Mouse (Mus musculus): ENCODE measurements at regions not wholly inside any gene's neighbourhood (a gene's known extent, or its start where the extent isn't known, plus 50 kb on each side); places are given as distances from the start of the nearest gene placed in this dataset.

DNA sequence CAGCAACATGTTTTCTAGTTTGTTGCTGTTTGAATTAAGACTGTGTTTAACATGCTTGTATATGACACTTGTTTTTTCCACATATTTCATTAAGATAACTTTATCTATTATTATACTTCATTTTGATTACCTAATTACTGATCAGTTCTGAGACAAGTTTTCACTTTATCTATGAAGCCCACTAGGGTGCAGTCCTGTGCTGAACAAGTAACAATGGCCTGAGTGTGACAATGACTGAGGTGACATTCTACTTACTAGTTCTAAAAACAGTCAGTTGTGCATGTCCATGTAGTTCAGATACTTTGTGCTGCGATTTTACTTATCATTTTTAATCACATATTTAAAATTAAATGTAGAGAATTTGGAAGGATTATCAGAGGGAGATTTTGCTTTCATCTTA lies 1795.2 kb upstream of the Gm37988 start:
- DNase-seq, result no peak

DNA sequence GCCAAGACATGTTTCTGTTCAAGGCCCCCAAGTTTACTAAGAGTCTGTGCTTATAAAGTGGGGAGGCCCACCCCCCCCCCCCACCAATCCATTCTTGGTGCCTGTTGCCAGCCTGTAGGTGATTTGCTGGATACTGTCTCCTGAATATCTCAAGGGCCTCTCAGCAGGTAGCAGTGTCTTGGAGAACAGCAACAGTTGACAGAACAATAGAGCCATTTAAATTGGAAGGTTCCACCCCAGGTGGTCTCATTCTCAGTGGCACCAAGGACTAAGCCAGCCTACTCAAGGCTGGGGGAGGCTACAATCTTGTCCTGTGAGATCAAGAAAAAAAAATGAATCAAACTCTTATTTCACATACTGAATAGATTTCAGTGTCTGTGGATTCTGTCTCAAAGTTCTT lies 1744.9 kb upstream of the Gm37988 start:
- no peak for DNase-seq

DNA sequence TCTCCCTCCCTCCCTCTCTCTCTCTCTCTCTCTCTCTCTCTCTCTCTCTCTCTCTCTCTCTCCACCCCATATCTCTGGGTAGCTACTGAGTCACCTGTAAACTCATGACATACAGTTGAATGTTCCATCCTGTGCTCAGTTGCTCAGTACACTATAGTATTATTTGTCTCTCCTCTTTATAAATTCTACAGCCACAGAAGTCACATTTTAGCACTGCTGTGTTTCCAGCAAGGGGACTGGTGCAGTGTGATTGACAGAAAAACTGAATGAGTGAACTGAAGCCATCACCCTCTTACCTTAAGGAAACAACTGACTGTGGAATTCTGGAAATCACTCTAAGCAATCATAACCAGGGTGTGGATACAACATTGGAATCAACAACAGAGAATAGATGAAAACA lies 1713.3 kb upstream of the Gm37988 start:
- no peak for DNase-seq

DNA sequence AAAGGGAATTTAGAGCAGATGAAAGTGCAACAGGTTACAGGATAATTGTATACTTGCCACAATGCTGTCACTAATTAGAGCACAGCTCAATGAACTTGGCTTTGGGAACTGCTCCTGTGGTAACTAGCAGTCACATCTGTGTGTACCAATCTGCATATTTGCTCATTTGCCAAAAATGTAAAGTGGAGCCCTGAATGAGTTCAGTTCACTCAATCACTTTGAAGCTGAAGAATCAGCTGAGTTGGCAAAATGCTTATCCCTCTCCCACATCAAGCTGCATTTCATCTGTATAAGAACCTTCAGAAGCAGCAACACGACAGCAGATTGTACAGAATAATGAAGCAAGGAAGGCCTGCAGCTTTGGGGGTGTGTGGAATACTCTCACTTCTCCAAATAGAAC lies 1712.8 kb upstream of the Gm37988 start:
- no peak for DNase-seq

- no peak for DNase-seq
Measured at GRCm38 (mm10) chr1:3113564-3113963, 1694.1 kb upstream of the Gm37988 start.

GRCm38 (mm10) chr1:3119498-3120391 lies 1687.9 kb upstream of the Gm37988 start:
- DNase-seq, result no peak

DNA sequence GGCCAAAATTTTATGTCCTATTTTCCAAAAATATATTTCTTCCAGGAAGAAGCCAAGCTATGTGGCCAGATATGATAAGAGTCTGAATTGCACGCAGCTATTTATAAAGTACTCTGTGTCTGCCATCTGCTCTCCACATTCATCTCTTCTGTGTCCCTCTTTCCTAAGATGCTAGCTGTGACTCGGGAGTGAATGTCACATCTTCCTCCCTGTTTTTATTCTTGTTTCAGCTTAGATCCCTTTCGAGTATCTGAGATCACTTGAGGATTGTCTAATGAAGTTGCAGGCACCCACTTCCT lies 1687.4 kb upstream of the Gm37988 start:
- peak; percentile 4 for DNase-seq

GRCm38 (mm10) chr1:3121288-3121687 lies 1686.4 kb upstream of the Gm37988 start:
- no peak for DNase-seq

DNA sequence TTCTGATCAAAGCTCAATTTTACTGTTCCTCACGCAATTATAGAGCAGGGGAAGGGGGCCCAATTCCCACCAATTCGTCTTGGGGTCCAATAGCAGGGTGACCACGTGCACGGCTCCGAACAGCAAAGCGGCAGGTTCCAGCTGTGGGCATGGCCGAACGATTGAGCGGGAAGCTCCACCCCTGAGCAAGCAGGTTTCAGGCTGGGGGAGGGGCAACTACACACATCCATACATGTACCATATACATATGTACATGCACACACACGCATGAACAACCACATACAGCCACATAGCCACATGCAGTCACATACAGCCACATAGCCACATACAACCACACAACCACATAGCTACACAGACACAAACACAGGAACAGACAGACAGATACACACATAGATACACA lies 1685.9 kb upstream of the Gm37988 start:
- no peak for DNase-seq
